Mouse (Mus musculus) liver, adult (tissue): ENCODE data around the gene Bdkrb1.

Source experiments
- GATA4 ChIP-seq: IDR thresholded peaks from 2 replicates; pipeline ENCODE4 v1.6.1; 2014; ENCODE audit warnings: mild to moderate bottlenecking, low read length; ENCODE audit not compliant: insufficient replicate concordance

The Bdkrb1 gene

DNA sequence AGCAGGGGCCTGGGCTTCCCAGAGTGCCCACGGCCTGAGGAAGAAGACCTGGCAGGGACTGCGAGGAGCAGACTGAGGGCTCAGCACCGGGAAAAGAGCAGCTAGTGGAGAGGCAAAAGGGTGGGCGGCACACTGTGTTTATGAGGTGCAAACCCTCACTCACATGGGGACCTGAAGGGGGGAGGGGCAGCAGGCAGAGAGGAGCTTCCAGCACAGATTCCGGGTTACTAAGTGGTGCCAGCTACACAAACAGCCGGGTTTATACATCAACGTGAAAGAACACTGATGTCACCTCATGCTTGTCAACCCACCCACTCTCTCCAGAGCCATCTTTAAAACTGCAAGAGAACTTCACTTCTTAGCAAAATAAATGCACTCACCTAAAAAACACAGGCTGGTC, 22.9 kb downstream of the Bdkrb1 start:
- no peak for TF ChIP-seq GATA4

DNA sequence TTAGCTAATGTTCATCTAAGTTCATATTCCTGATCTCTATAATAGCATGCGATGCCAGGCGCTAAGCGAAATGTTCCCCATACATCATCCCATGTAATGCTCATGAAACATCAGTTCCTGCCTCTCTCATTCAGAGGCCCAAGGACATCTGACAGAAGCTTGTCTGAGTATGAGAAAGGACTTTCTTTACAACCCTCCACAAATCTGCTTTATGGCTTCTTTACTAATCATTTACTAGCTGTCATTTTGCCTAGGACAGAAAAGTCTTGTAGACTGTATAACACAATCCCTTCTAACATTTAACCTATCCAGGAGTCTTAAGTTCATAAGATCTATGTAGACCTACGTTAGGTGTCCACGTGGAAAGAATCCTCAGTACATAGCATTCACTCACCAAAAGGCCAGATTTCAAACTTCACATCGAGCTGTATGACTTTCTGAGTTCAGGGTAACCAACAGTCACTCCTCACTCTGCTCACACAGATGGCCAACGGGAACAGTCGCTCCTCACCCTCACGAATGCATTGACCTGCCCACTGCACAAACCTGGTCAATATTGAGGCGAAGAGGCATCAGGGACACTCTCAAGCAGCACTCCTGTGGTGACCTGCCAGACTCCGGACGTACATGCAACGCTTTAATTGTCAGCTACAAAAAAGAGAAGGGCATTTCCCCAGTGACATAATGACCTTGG, 31.6 kb downstream of the Bdkrb1 start:
- no peak for TF ChIP-seq GATA4

DNA sequence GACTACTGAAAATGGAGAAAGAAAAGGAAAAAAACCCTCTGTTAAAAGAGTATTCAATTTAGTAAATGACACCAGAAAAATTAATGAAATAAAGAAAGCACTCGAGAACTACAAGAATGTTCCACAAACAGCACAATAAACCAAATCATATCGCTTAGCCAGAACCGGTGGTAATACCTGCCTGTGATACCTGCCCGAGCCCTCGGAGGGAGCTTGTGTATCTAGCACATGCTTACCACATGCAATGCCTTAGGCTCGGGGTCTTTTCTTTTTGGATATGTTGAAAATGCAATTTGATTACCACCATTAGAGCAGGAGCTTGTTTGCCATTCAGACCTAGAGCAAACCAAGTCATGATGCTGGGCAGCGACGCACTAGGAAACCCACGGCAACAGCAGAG, 33.7 kb downstream of the Bdkrb1 start:
- no peak for TF ChIP-seq GATA4

- no peak for TF ChIP-seq GATA4
Measured at GRCm38 (mm10) chr12:105637554-105637953, 34.7 kb downstream of the Bdkrb1 start.

GRCm38 (mm10) chr12:105642770-105643321, 40.0 kb downstream of the Bdkrb1 start:
- no peak for TF ChIP-seq GATA4
